Comparison of ENCODE assay signal across 43 mouse cellular contexts in the genomic region with DNA sequence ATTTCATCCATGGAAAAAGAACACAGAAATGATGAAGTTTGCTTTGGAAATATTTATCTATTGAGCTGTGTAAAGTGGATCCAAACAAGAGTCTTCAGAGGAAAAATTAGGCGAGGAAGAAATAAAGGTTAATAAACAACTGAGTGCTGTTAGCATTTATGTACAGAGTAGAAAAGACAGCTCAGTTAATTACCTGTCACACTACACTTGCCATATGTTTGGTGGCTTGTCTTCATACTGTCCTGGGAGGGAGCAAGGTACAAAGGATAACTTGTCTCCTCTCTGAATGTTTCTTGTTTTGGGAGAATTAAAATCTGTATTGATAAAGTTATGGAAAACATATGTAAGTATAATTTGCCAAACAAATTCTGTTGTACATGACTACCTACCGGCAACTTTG. TPM values are rescaled to one million over a fixed set of nuclear protein-coding genes. Genes with fewer than 3 reads are reported as not detected.
"Had no signal": no experiment of that assay in that cellular context is flagged by ENCODE, and none has a peak within 500 bp of the region (broad histone marks: within the 10 kb centered on the region; RNA-seq: fewer than 3 reads in every experiment).

No protein-coding gene starts in this region.

- H3K4me2 ChIP-seq: heart, embryonic 11.5 days; heart, embryonic 12.5 days; heart, embryonic 13.5 days; heart, embryonic 15.5 days; hindbrain, embryonic 12.5 days; hindbrain, embryonic 13.5 days; hindbrain, embryonic 14.5 days; hindbrain, embryonic 15.5 days; intestine, embryonic 15.5 days; kidney, embryonic 15.5 days had no signal

- H3K4me3 ChIP-seq: heart, embryonic 10.5 days; heart, embryonic 12.5 days; heart, embryonic 13.5 days; heart, embryonic 15.5 days; hindbrain, embryonic 10.5 days; hindbrain, embryonic 12.5 days; hindbrain, embryonic 13.5 days; hindbrain, embryonic 15.5 days; intestine, embryonic 15.5 days; kidney, embryonic 15.5 days; layer of hippocampus, adult 2 months had no signal

- ATAC-seq: hindbrain, embryonic 16.5 days; hindbrain, postnatal 0 days; inflammation-experienced regulatory T-cells, adult 6 months; intestine, embryonic 15.5 days; intestine, embryonic 16.5 days; intestine, postnatal 0 days had no signal

- DNase-seq: heart, postnatal 10 days; heart, postnatal 14 days; heart, postnatal 36 days; heart, postnatal 4 days; kidney, adult 11 months; kidney, adult 18-20 months; kidney, adult 2 months; kidney, adult 8-10 months; kidney, adult 9 months; kidney, postnatal 10 days; kidney, postnatal 14 days; kidney, postnatal 25 days; kidney, postnatal 36 days; kidney, postnatal 4 days; layer of hippocampus, adult 9-11 months; layer of hippocampus, postnatal 36 days had no signal

- H3K9me3 ChIP-seq: heart, embryonic 10.5 days; heart, embryonic 12.5 days; heart, embryonic 13.5 days; heart, embryonic 15.5 days; hindbrain, embryonic 10.5 days; hindbrain, embryonic 12.5 days; hindbrain, embryonic 13.5 days; hindbrain, embryonic 15.5 days; intestine, embryonic 15.5 days; kidney, embryonic 15.5 days had no signal

- H3K27ac ChIP-seq: heart, embryonic 10.5 days; heart, embryonic 13.5 days; heart, embryonic 15.5 days; hindbrain, embryonic 10.5 days; hindbrain, embryonic 12.5 days; hindbrain, embryonic 13.5 days; hindbrain, embryonic 14.5 days; hindbrain, embryonic 15.5 days; hindbrain, postnatal 0 days; intestine, embryonic 15.5 days; kidney, embryonic 15.5 days; kidney, postnatal 0 days; layer of hippocampus, adult 2 months had no signal

- H3K9ac ChIP-seq: heart, embryonic 12.5 days; heart, embryonic 13.5 days; heart, embryonic 15.5 days; hindbrain, embryonic 12.5 days; hindbrain, embryonic 13.5 days; hindbrain, embryonic 14.5 days; hindbrain, embryonic 15.5 days; intestine, embryonic 15.5 days; kidney, embryonic 15.5 days had no signal

- H3K4me1 ChIP-seq: heart, embryonic 10.5 days; heart, embryonic 12.5 days; heart, embryonic 13.5 days; heart, embryonic 15.5 days; hindbrain, embryonic 10.5 days; hindbrain, embryonic 12.5 days; hindbrain, embryonic 13.5 days; hindbrain, embryonic 15.5 days; intestine, embryonic 15.5 days; kidney, embryonic 15.5 days had no signal

- H3K36me3 ChIP-seq: heart, embryonic 10.5 days; heart, embryonic 12.5 days; heart, embryonic 13.5 days; heart, embryonic 15.5 days; hindbrain, embryonic 10.5 days; hindbrain, embryonic 12.5 days; hindbrain, embryonic 13.5 days; hindbrain, embryonic 15.5 days; intestine, embryonic 15.5 days; kidney, embryonic 15.5 days had no signal

- H3K27me3 ChIP-seq: heart, embryonic 12.5 days; heart, embryonic 13.5 days; heart, embryonic 15.5 days; hindbrain, embryonic 12.5 days; hindbrain, embryonic 13.5 days; hindbrain, embryonic 15.5 days; intestine, embryonic 15.5 days; kidney, embryonic 15.5 days had no signal

RNA-seq across cellular contexts. Expression of a gene that starts 40.6 kb away (rescaled TPM):
- polyA plus RNA-seq: kidney, adult 2 months; large intestine, adult 2 months had no signal

RNA-seq across cellular contexts. Expression of a gene that starts 58.1 kb away (rescaled TPM):
- polyA plus RNA-seq: heart, embryonic 10.5 days; heart, embryonic 11.5 days; heart, embryonic 12.5 days; heart, embryonic 13.5 days; heart, embryonic 14.5 days; heart, embryonic 15.5 days; heart, embryonic 16.5 days; heart, postnatal 0 days; hindbrain, embryonic 10.5 days; hindbrain, embryonic 11.5 days; hindbrain, embryonic 12.5 days; hindbrain, embryonic 13.5 days; hindbrain, embryonic 14.5 days; hindbrain, embryonic 15.5 days; hindbrain, embryonic 16.5 days; hindbrain, postnatal 0 days; inflammation-experienced regulatory T-cells, adult 6 months; intestine, embryonic 14.5 days; intestine, embryonic 15.5 days; intestine, embryonic 16.5 days; intestine, postnatal 0 days; kidney, adult 2 months; kidney, embryonic 14.5 days; kidney, embryonic 15.5 days; kidney, embryonic 16.5 days; kidney, postnatal 0 days; large intestine, adult 2 months had no signal
